Comparison of ENCODE assay signal across 1 mouse cellular context in genomic region chr10:128344568-128345275, GRCm38 (mm10).
TF ChIP-seq lines count a peak whose summit lies in the region.

No protein-coding gene starts in this region.

TF ChIP-seq in MEL, 35 proteins besides CTCF, POLR2A, EP300 and RAD21 (continued from another document):
- no peak for TF ChIP-seq UBTF (IDR thresholded peaks at IDR 0.05; ENCODE audit: borderline replicate concordance, insufficient read depth, low read depth, low read length)
- peak; percentile 28; the same call in 1 of the 2 replicates for TF ChIP-seq KAT2A (conservative IDR thresholded peaks at IDR 0.05; ENCODE audit: low read depth, low read length)
- peak; percentile 11; the same call in 1 of the 2 replicates for TF ChIP-seq SMC3 (IDR thresholded peaks at IDR 0.05; ENCODE audit: low read depth, low read length)
- TF ChIP-seq BHLHE40 (IDR thresholded peaks at IDR 0.05; ENCODE audit: borderline replicate concordance, low read depth, low read length), result peak; percentile 71
- TF ChIP-seq E2F4 (IDR thresholded peaks at IDR 0.05; ENCODE audit: borderline replicate concordance, low read depth, low read length), result no peak
- TF ChIP-seq TAL1 (IDR thresholded peaks at IDR 0.05; ENCODE audit: low read length), result no peak
- TF ChIP-seq GATA1 (IDR thresholded peaks at IDR 0.05; ENCODE audit: low read depth, low read length), result peak; percentile 91
- peak; percentile 51; the same call in 1 of the 2 replicates for TF ChIP-seq TBP (IDR thresholded peaks at IDR 0.05; ENCODE audit: low read depth, low read length)
- TF ChIP-seq ZC3H11A (IDR thresholded peaks at IDR 0.05; ENCODE audit: low read depth, low read length), result no peak
- no peak for TF ChIP-seq USF2 (IDR thresholded peaks at IDR 0.05; ENCODE audit: borderline replicate concordance in 1 of 2, insufficient read depth in 1 of 2, low read depth in 1 of 2, low read length in 2 of 2)
- TF ChIP-seq GABPA (IDR thresholded peaks at IDR 0.05; ENCODE audit: low read depth, low read length), result no peak
- no peak for TF ChIP-seq MEF2A (IDR thresholded peaks at IDR 0.05; ENCODE audit: extremely low read depth, insufficient replicate concordance, low read depth, low read length, poor library complexity, severe bottlenecking)
- peak; percentile 66 for TF ChIP-seq MAX (IDR thresholded peaks at IDR 0.05; ENCODE audit: low read length)
- TF ChIP-seq NRF1 (IDR thresholded peaks at IDR 0.05; ENCODE audit: insufficient read depth, low read depth, low read length, poor library complexity, severe bottlenecking), result no peak
- TF ChIP-seq MXI1 (IDR thresholded peaks at IDR 0.05; ENCODE audit: low read depth, low read length), result peak; percentile 91
- peak; percentile 74 for TF ChIP-seq TCF12 (IDR thresholded peaks at IDR 0.05; ENCODE audit: low read depth, low read length)
- no peak for TF ChIP-seq POLR2AphosphoS5 (IDR thresholded peaks at IDR 0.05; ENCODE audit: borderline replicate concordance, low read depth, low read length)
- TF ChIP-seq MAFK (IDR thresholded peaks at IDR 0.05; ENCODE audit: borderline replicate concordance, low read depth, low read length), result no peak
- TF ChIP-seq MAZ (IDR thresholded peaks at IDR 0.05; ENCODE audit: low read depth, low read length), result peak; percentile 85
- 0 out of 2 replicates have a peak, but pooled peaks have one; percentile 21 for TF ChIP-seq USF1 (IDR thresholded peaks at IDR 0.05; ENCODE audit: low read depth, low read length)
- peak; percentile 99 for TF ChIP-seq ETS1 (IDR thresholded peaks at IDR 0.05; ENCODE audit: low read depth, low read length)
- peak; percentile 39; the same call in 1 of the 2 replicates for TF ChIP-seq CHD2 (IDR thresholded peaks at IDR 0.05; ENCODE audit: low read length)
- no peak for TF ChIP-seq ZMIZ1 (IDR thresholded peaks at IDR 0.05; ENCODE audit: low read depth, low read length)
- peak; percentile 51; the same call in 1 of the 2 replicates for TF ChIP-seq MYB (IDR thresholded peaks at IDR 0.05; ENCODE audit: low read depth, low read length)
- TF ChIP-seq MYC (IDR thresholded peaks at IDR 0.05; ENCODE audit: low read depth, low read length), result peak; percentile 79
- TF ChIP-seq ELF1 (IDR thresholded peaks at IDR 0.05; ENCODE audit: low read depth, low read length), result peak; percentile 34; the same call in 1 of the 2 replicates
- TF ChIP-seq HCFC1 (IDR thresholded peaks at IDR 0.05; ENCODE audit: low read depth, low read length), result peak; percentile 68
- TF ChIP-seq RCOR1 (IDR thresholded peaks at IDR 0.05; ENCODE audit: low read depth, low read length), result peak; percentile 91
- TF ChIP-seq JUND (IDR thresholded peaks at IDR 0.05; ENCODE audit: low read depth, low read length), result peak; percentile 84
TF ChIP-seq in MEL: peak in this region for 20.
